Mouse (Mus musculus) midbrain, embryonic 11.5 days (tissue): Measurements from ENCODE around the gene Rgs3. TPM values are rescaled to one million over a fixed set of nuclear protein-coding genes. Genes with fewer than 3 reads are reported as not detected.

Experiments used
- ATAC-seq: fragments of 200-750 bp; cut with Nextera tagmentation; 2 replicates; pipeline ENCODE4 v1.8.0; 2017; ENCODE audit warnings: moderate TSS enrichment, moderate library complexity; ENCODE audit not compliant: low FRiP score
- DNase-seq: peaks from one replicate; pipeline ENCODE4 v3.0.0; 2015; ENCODE audit warnings: low spot score; ENCODE audit errors: missing footprints
- H3K27ac ChIP-seq: fragments of 300-500 bp; sonication (generic); 2 replicates; pipeline ENCODE4 v1.5.1; 2014; ENCODE audit warnings: low read depth, low read length
- H3K27me3 ChIP-seq: fragments of 300-500 bp; sonication (generic); 2 replicates; pipeline ENCODE4 v1.6.1; 2014; ENCODE audit warnings: mild to moderate bottlenecking, low read length, moderate library complexity, mixed read lengths; ENCODE audit not compliant: control insufficient read depth, insufficient read depth
- H3K36me3 ChIP-seq: fragments of 300-500 bp; sonication (generic); 2 replicates; pipeline ENCODE4 v1.6.1; 2014; ENCODE audit warnings: mild to moderate bottlenecking, low read length, moderate library complexity, mixed read lengths; ENCODE audit not compliant: control insufficient read depth, insufficient read depth
- H3K4me1 ChIP-seq: fragments of 300-500 bp; sonication (generic); 2 replicates; pipeline ENCODE4 v1.6.1; 2014; ENCODE audit warnings: low read length; ENCODE audit not compliant: control insufficient read depth, insufficient read depth
- H3K4me2 ChIP-seq: fragments of 300-500 bp; sonication (generic); 2 replicates; pipeline ENCODE4 v1.6.1; 2014; ENCODE audit warnings: mild to moderate bottlenecking, moderate library complexity
- H3K4me3 ChIP-seq: fragments of 300-500 bp; sonication (generic); 2 replicates; pipeline ENCODE4 v1.5.1; 2014; ENCODE audit warnings: low read depth, low read length
- H3K9ac ChIP-seq: fragments of 300-500 bp; sonication (generic); 2 replicates; pipeline ENCODE4 v1.6.1; 2014; ENCODE audit warnings: low read length
- H3K9me3 ChIP-seq: fragments of 300-500 bp; sonication (generic); 2 replicates; pipeline ENCODE4 v1.6.1; 2016; ENCODE audit warnings: low read length; ENCODE audit not compliant: control insufficient read depth
- WGBS: fragments of 180-500 bp; shearing (Covaris S2); extraction: QIAGEN DNeasy Blood & Tissue Kit; methylation state at CpG from one replicate; pipeline ENCODE4 v1.1.7; 2014; 5-methylcytosine and 5-hydroxymethylcytosine counted together
- polyA plus RNA-seq: library from polyadenylated mRNA; unstranded; fragments of >200 nt; fragmentation: Nextera tagmentation; extraction: Ambion mirVana; gene quantifications from 2 replicates; pipeline ENCODE4 v1.2.1, GENCODE M21; 2014

The Rgs3 gene
- polyA plus RNA-seq, 1 experiment from 2014 or later: 23.9 TPM

- WGBS: 85% methylated on average over 4 of the region's 4 CpGs
Observed at GRCm38 (mm10) chr4:62627331-62627730, 67.7 kb downstream of the Rgs3 start.

GRCm38 (mm10) chr4:62628547-62628946 lies 68.9 kb downstream of the Rgs3 start:
- H3K9ac ChIP-seq: no peak overlapping the region
- peaks cover 15% of the 10 kb centered on the region for H3K4me1 ChIP-seq
- H3K4me2 ChIP-seq: no peak overlapping the region
- H3K36me3 ChIP-seq: no peaks in the 10 kb centered on the region
- 84% methylated on average over 7 of the region's 7 CpGs for WGBS
- H3K27ac ChIP-seq: no peak overlapping the region
- H3K9me3 ChIP-seq: no peaks in the 10 kb centered on the region
- ATAC-seq (no peak), DNase-seq (peak; percentile 64)
- no peak overlapping the region for H3K4me3 ChIP-seq
- no peaks in the 10 kb centered on the region for H3K27me3 ChIP-seq

More at GRCm38 (mm10) chr4:62627331-62627730, 67.7 kb downstream of the Rgs3 start:
- Histone ChIP-seq H3K27me3 (no peaks in the 10 kb centered on the region), H3K9me3 (no peaks in the 10 kb centered on the region), H3K9ac (no peak overlapping the region), H3K4me1 (peaks cover 15% of the 10 kb centered on the region), H3K4me3 (no peak overlapping the region), H3K4me2 (no peak overlapping the region), H3K36me3 (no peaks in the 10 kb centered on the region), H3K27ac (no peak overlapping the region)
- ATAC-seq (no peak), DNase-seq (peak; percentile 67)

GRCm38 (mm10) chr4:62629461-62629860 lies 69.8 kb downstream of the Rgs3 start:
- H3K27me3 ChIP-seq: no peaks in the 10 kb centered on the region
- no peak overlapping the region for H3K4me2 ChIP-seq
- DNase-seq (peak; percentile 59), ATAC-seq (no peak)
- WGBS: 75% methylated on average over 9 of the region's 9 CpGs
- no peak overlapping the region for H3K27ac ChIP-seq
- H3K36me3 ChIP-seq: no peaks in the 10 kb centered on the region
- H3K4me3 ChIP-seq: no peak overlapping the region
- no peak overlapping the region for H3K9ac ChIP-seq
- no peaks in the 10 kb centered on the region for H3K9me3 ChIP-seq
- H3K4me1 ChIP-seq: peaks cover 14% of the 10 kb centered on the region

- 54% methylated on average over 4 of the region's 4 CpGs for whole genome bisulfite sequencing
- H3K27me3 ChIP-seq: no peaks in the 10 kb centered on the region
- ATAC-seq (no peak), DNase-seq (peak; percentile 84)
- no peaks in the 10 kb centered on the region for H3K36me3 ChIP-seq
- H3K4me2 ChIP-seq: no peak overlapping the region
- peaks cover 10% of the 10 kb centered on the region for H3K4me1 ChIP-seq
- no peaks in the 10 kb centered on the region for H3K9me3 ChIP-seq
- no peak overlapping the region for H3K4me3 ChIP-seq
- no peak overlapping the region for H3K9ac ChIP-seq
- no peak overlapping the region for H3K27ac ChIP-seq
Observed at GRCm38 (mm10) chr4:62629905-62630304, 70.3 kb downstream of the Rgs3 start.

GRCm38 (mm10) chr4:62633243-62633642 lies 73.6 kb downstream of the Rgs3 start:
- no peaks in the 10 kb centered on the region for H3K36me3 ChIP-seq
- WGBS: 92% methylated on average over 4 of the region's 4 CpGs
- H3K4me3 ChIP-seq: no peak overlapping the region

GRCm38 (mm10) chr4:62634054-62634591 lies 74.5 kb downstream of the Rgs3 start:
- Histone ChIP-seq H3K36me3 (no peaks in the 10 kb centered on the region; the same call in 1 of the 2 replicates), H3K4me3 (no peak overlapping the region), H3K9ac (no peak overlapping the region), H3K27ac (no peak overlapping the region), H3K4me2 (no peak overlapping the region), H3K4me1 (peaks cover 5% of the 10 kb centered on the region; the same call in 1 of the 2 replicates), H3K9me3 (no peaks in the 10 kb centered on the region), H3K27me3 (no peaks in the 10 kb centered on the region)
- ATAC-seq (no peak), DNase-seq (no peak)
- WGBS: 50% methylated on average over 12 of the region's 13 CpGs

More at GRCm38 (mm10) chr4:62633243-62633642, 73.6 kb downstream of the Rgs3 start:
- Histone ChIP-seq H3K27me3 (no peaks in the 10 kb centered on the region), H3K9ac (no peak overlapping the region), H3K9me3 (no peaks in the 10 kb centered on the region), H3K4me2 (no peak overlapping the region), H3K4me1 (peaks cover 5% of the 10 kb centered on the region; the same call in 1 of the 2 replicates), H3K27ac (no peak overlapping the region)
- no peak for ATAC-seq
- no peak for DNase-seq

GRCm38 (mm10) chr4:62634840-62635239 lies 75.2 kb downstream of the Rgs3 start:
- Histone ChIP-seq H3K27ac (no peak overlapping the region), H3K4me2 (no peak overlapping the region), H3K27me3 (no peaks in the 10 kb centered on the region), H3K4me3 (no peak overlapping the region), H3K36me3 (no peaks in the 10 kb centered on the region; the same call in 1 of the 2 replicates), H3K9me3 (no peaks in the 10 kb centered on the region), H3K9ac (no peak overlapping the region), H3K4me1 (peaks cover under 1% of the 10 kb centered on the region; the same call in 1 of the 2 replicates)
- DNase-seq (no peak), ATAC-seq (no peak)
- WGBS: 70% methylated on average over 2 of the region's 2 CpGs

- Histone ChIP-seq H3K27ac (no peak overlapping the region), H3K4me1 (no peaks in the 10 kb centered on the region), H3K4me3 (no peak overlapping the region), H3K27me3 (no peaks in the 10 kb centered on the region), H3K9me3 (no peaks in the 10 kb centered on the region), H3K4me2 (no peak overlapping the region), H3K36me3 (no peaks in the 10 kb centered on the region; the same call in 1 of the 2 replicates), H3K9ac (no peak overlapping the region)
- ATAC-seq (no peak), DNase-seq (no peak)
- 88% methylated on average over 6 of the region's 6 CpGs for WGBS
Observed at GRCm38 (mm10) chr4:62636047-62636446, 76.4 kb downstream of the Rgs3 start.

GRCm38 (mm10) chr4:62637856-62638604 lies 78.4 kb downstream of the Rgs3 start:
- Histone ChIP-seq H3K4me1 (no peaks in the 10 kb centered on the region), H3K36me3 (no peaks in the 10 kb centered on the region; the same call in 1 of the 2 replicates), H3K27ac (no peak overlapping the region), H3K4me3 (no peak overlapping the region), H3K4me2 (no peak overlapping the region), H3K9ac (no peak overlapping the region), H3K27me3 (no peaks in the 10 kb centered on the region), H3K9me3 (no peaks in the 10 kb centered on the region)
- DNase-seq (no peak), ATAC-seq (no peak)
- WGBS: 86% methylated on average over 4 of the region's 4 CpGs
